ENCODE assay signal across 11 mouse cellular contexts in the genomic region with DNA sequence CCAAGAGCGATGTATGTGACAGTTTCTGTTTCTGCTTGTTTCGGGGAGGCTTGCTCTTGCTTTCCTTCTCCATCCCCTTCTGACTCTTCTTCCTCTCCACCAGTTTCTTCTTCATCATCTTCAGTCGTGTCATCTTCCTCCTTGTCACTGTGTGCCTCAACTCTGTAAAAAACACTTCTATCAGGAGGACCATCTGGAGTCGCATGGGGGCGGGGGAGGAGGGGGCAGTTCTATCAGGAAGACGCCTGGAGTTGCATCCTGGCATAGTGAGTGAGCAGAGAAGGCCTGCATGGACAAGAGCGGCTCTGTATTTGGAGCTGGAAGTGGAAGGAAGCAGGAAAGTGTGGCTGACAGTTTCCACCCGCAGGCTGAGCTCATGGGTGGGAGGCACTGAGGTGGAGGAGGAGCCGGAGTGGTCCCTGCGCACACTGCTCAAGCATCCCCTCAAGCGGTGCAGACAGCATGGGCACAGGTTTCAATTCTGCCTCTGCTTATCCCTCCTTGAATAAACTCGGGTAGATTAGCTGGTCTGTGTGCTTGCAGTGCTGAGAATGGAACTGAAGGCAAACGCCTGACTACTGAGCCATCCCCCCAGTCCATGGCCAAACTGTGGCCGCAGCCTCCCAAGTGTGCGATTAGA. TPM values are rescaled to one million over a fixed set of nuclear protein-coding genes. Genes with fewer than 3 reads are reported as not detected.
DNase-seq lines count a peak whose midpoint lies in the region; ATAC-seq and TF ChIP-seq lines count a peak whose summit lies in the region.
"Had no signal": no experiment of that assay in that cellular context is flagged by ENCODE, and none has a peak within 500 bp of the region (broad histone marks: within the 10 kb centered on the region; RNA-seq: fewer than 3 reads in every experiment).

No protein-coding gene starts in this region.

- no peak overlapping the region for H3K9ac ChIP-seq in heart, embryonic 12.5 days
- H3K9ac ChIP-seq in forebrain, postnatal 0 days: no peak overlapping the region
- peak overlapping the region; percentile 49; the same call in 1 of the 2 replicates for H3K9ac ChIP-seq in midbrain, embryonic 11.5 days (ENCODE audit: low read length)

- WGBS in heart, embryonic 12.5 days: 45% methylated on average over 15 of the region's 15 CpGs
- 26% methylated on average over 15 of the region's 15 CpGs for WGBS in forebrain, postnatal 0 days
- 26% methylated on average over 15 of the region's 15 CpGs for WGBS in midbrain, embryonic 11.5 days
- WGBS in kidney, adult 2 months: 67% methylated on average over 15 of the region's 15 CpGs

- H3K27me3 ChIP-seq in heart, embryonic 12.5 days (replicated peaks): no peaks in the 10 kb centered on the region
- H3K27me3 ChIP-seq in forebrain, postnatal 0 days (ENCODE audit: insufficient read depth, low read length): no peaks in the 10 kb centered on the region
- H3K27me3 ChIP-seq in midbrain, embryonic 11.5 days (ENCODE audit: control insufficient read depth, insufficient read depth, low read length): no peaks in the 10 kb centered on the region
- no peaks in the 10 kb centered on the region for H3K27me3 ChIP-seq in kidney, adult 2 months (replicated peaks; ENCODE audit: control insufficient read depth, insufficient read depth, low read length)

- H3K36me3 ChIP-seq in heart, embryonic 12.5 days: peaks cover 42% of the 10 kb centered on the region
- H3K36me3 ChIP-seq in forebrain, postnatal 0 days (ENCODE audit: insufficient read depth): peaks cover 17% of the 10 kb centered on the region
- H3K36me3 ChIP-seq in midbrain, embryonic 11.5 days (ENCODE audit: control insufficient read depth, insufficient read depth, low read length): peaks cover 13% of the 10 kb centered on the region
- peaks cover 8% of the 10 kb centered on the region; the same call in 1 of the 2 replicates for H3K36me3 ChIP-seq in kidney, adult 2 months (ENCODE audit: control insufficient read depth, insufficient read depth, low read length)

- no peak for TF ChIP-seq POLR2A in kidney, adult 2 months (IDR thresholded peaks at IDR 0.05; ENCODE audit: low read depth, low read length)

- peak overlapping the region; percentile 14 for H3K4me2 ChIP-seq in heart, embryonic 12.5 days
- peak overlapping the region; percentile 9; the same call in 1 of the 2 replicates for H3K4me2 ChIP-seq in forebrain, postnatal 0 days (ENCODE audit: low read depth)
- 0 out of 2 replicates have a peak overlapping the region, but pooled peaks have one; percentile 17 for H3K4me2 ChIP-seq in midbrain, embryonic 11.5 days

- no peak for TF ChIP-seq CTCF in forebrain, postnatal 0 days (IDR thresholded peaks at IDR 0.05; ENCODE audit: low read depth)
- TF ChIP-seq CTCF in kidney, adult 2 months (conservative IDR thresholded peaks at IDR 0.05; ENCODE audit: insufficient read depth, insufficient read length, low read depth, low read length): no peak

- intact Hi-C loops in heart, postnatal 36 days (cut with DNase I): no loop called here

- ATAC-seq in heart, embryonic 12.5 days (ENCODE audit: insufficient number of reproducible peaks, low FRiP score): no peak
- peak; percentile 79 for ATAC-seq in forebrain, postnatal 0 days
- peak; percentile 90 for ATAC-seq in midbrain, embryonic 11.5 days (ENCODE audit: low FRiP score)

- H3K4me3 ChIP-seq in heart, embryonic 12.5 days: no peak overlapping the region
- no peak overlapping the region for H3K4me3 ChIP-seq in forebrain, postnatal 0 days (ENCODE audit: low read depth, low read length)
- H3K4me3 ChIP-seq in midbrain, embryonic 11.5 days (ENCODE audit: low read depth, low read length): no peak overlapping the region
- no peak overlapping the region for H3K4me3 ChIP-seq in kidney, adult 2 months (ENCODE audit: insufficient read depth, low read depth, low read length)
- H3K4me3 ChIP-seq: limb, embryonic 10.5 days had no signal

- DNase-seq in heart, postnatal 36 days: no peak
- peak; percentile 47 for DNase-seq in c-Kit-positive CD71-positive TER-119-positive erythroid progenitor cells, embryonic 14.5 days (ENCODE audit: low spot score)
- no peak for DNase-seq in forebrain, postnatal 0 days
- DNase-seq in midbrain, embryonic 11.5 days (ENCODE audit: low spot score, missing footprints): peak; percentile 94
- no peak for DNase-seq in adrenal gland, postnatal 4 days (ENCODE audit: low spot score in 2 of 2)
- no peak for DNase-seq in urinary bladder, adult 18-20 months (ENCODE audit: low spot score in 2 of 2)
- DNase-seq in kidney, adult 2 months: no peak
- DNase-seq: kidney, postnatal 36 days; right cerebral cortex, postnatal 4 days had no signal

- H3K27ac ChIP-seq in heart, embryonic 12.5 days (ENCODE audit: poor library complexity, severe bottlenecking): no peak overlapping the region
- H3K27ac ChIP-seq in forebrain, postnatal 0 days (ENCODE audit: low read depth, low read length): no peak overlapping the region
- peak overlapping the region; percentile 79 for H3K27ac ChIP-seq in midbrain, embryonic 11.5 days (ENCODE audit: low read depth, low read length)
- H3K27ac ChIP-seq in kidney, adult 2 months (ENCODE audit: insufficient read depth, low read depth, low read length): no peak overlapping the region
- H3K27ac ChIP-seq: limb, embryonic 10.5 days had no signal

- H3K4me1 ChIP-seq in heart, embryonic 12.5 days (replicated peaks): 0 out of 2 replicates have a peak, but pooled peaks cover 4% of the 10 kb centered on the region
- peaks cover 2% of the 10 kb centered on the region; the same call in 1 of the 2 replicates for H3K4me1 ChIP-seq in forebrain, postnatal 0 days (ENCODE audit: insufficient read depth)
- H3K4me1 ChIP-seq in midbrain, embryonic 11.5 days (ENCODE audit: control insufficient read depth, insufficient read depth, low read length): peaks cover 7% of the 10 kb centered on the region
- no peaks in the 10 kb centered on the region for H3K4me1 ChIP-seq in kidney, adult 2 months (ENCODE audit: control insufficient read depth, insufficient read depth, low read length)
- H3K4me1 ChIP-seq: limb, embryonic 10.5 days had no signal

- H3K9me3 ChIP-seq in heart, embryonic 12.5 days (replicated peaks): no peaks in the 10 kb centered on the region
- no peaks in the 10 kb centered on the region for H3K9me3 ChIP-seq in forebrain, postnatal 0 days (ENCODE audit: low read length)
- no peaks in the 10 kb centered on the region for H3K9me3 ChIP-seq in midbrain, embryonic 11.5 days (ENCODE audit: control insufficient read depth, low read length)
- H3K9me3 ChIP-seq: limb, embryonic 10.5 days had no signal

RNA-seq across cellular contexts. Expression of a gene that starts 14.6 kb away (rescaled TPM):
- polyA plus RNA-seq in heart, embryonic 12.5 days (2016; fragmentation: Nextera tagmentation; extraction: Ambion mirVana): 14.8 and 15.6 TPM in 2 replicates
- 1 to 10 TPM; 7.6 to 9.0 TPM for total RNA-seq in heart, postnatal 36 days (2021)
- total RNA-seq in forebrain, postnatal 0 days (2014; rRNA removed): 12.7 and 14.7 TPM in 2 replicates
- polyA plus RNA-seq in forebrain, postnatal 0 days (2015; fragmentation: Nextera tagmentation; extraction: Ambion mirVana): 17.6 and 19.9 TPM in 2 replicates
- polyA plus RNA-seq in midbrain, embryonic 11.5 days (2014; fragmentation: Nextera tagmentation; extraction: Ambion mirVana): 35.5 and 36.5 TPM in 2 replicates
- total RNA-seq in adrenal gland, postnatal 4 days (2021): 10 to 100 TPM; 37.6 to 42.6 TPM
- 21.0 and 25.9 TPM in 2 replicates for polyA plus RNA-seq in kidney, adult 2 months (2012; rRNA removed)

RNA-seq across cellular contexts. Expression of a gene that starts 18.2 kb away (rescaled TPM):
- polyA plus RNA-seq in heart, embryonic 12.5 days (2016; fragmentation: Nextera tagmentation; extraction: Ambion mirVana): 40.5 and 40.9 TPM in 2 replicates
- total RNA-seq in heart, postnatal 36 days (2021): 10 to 100 TPM; 53.7 to 56.8 TPM
- 24.3 and 36.9 TPM in 2 replicates for total RNA-seq in forebrain, postnatal 0 days (2014; rRNA removed)
- polyA plus RNA-seq in forebrain, postnatal 0 days (2015; fragmentation: Nextera tagmentation; extraction: Ambion mirVana): 49.9 and 63.3 TPM in 2 replicates
- 30.1 and 30.8 TPM in 2 replicates for polyA plus RNA-seq in midbrain, embryonic 11.5 days (2014; fragmentation: Nextera tagmentation; extraction: Ambion mirVana)
- 10 to 100 TPM; 65.4 to 66.7 TPM for total RNA-seq in adrenal gland, postnatal 4 days (2021)
- 70.5 and 92.9 TPM in 2 replicates for polyA plus RNA-seq in kidney, adult 2 months (2012; rRNA removed)

RNA-seq across cellular contexts. Expression of a gene that starts 44.3 kb away (rescaled TPM):
- 3.4 and 3.5 TPM in 2 replicates for polyA plus RNA-seq in heart, embryonic 12.5 days (2016; fragmentation: Nextera tagmentation; extraction: Ambion mirVana)
- total RNA-seq in heart, postnatal 36 days (2021): 1 to 10 TPM; 7.0 to 7.1 TPM
- 0.46 and 1.3 TPM in 2 replicates for total RNA-seq in forebrain, postnatal 0 days (2014; rRNA removed)
- polyA plus RNA-seq in forebrain, postnatal 0 days (2015; fragmentation: Nextera tagmentation; extraction: Ambion mirVana): 0.34 and 0.52 TPM in 2 replicates
- polyA plus RNA-seq in midbrain, embryonic 11.5 days (2014; fragmentation: Nextera tagmentation; extraction: Ambion mirVana): 0.61 and 0.77 TPM in 2 replicates
- 1 to 10 TPM; 3.1 to 3.5 TPM for total RNA-seq in adrenal gland, postnatal 4 days (2021)
- 1.3 and 1.8 TPM in 2 replicates for polyA plus RNA-seq in kidney, adult 2 months (2012; rRNA removed)

RNA-seq across cellular contexts. Expression of a gene that starts 57.6 kb away (rescaled TPM):
- 50.0 and 54.9 TPM in 2 replicates for polyA plus RNA-seq in heart, embryonic 12.5 days (2016; fragmentation: Nextera tagmentation; extraction: Ambion mirVana)
- under 1 TPM; 0.30 to 0.50 TPM for total RNA-seq in heart, postnatal 36 days (2021)
- 3.9 and 5.2 TPM in 2 replicates for total RNA-seq in forebrain, postnatal 0 days (2014; rRNA removed)
- 3.3 and 3.7 TPM in 2 replicates for polyA plus RNA-seq in forebrain, postnatal 0 days (2015; fragmentation: Nextera tagmentation; extraction: Ambion mirVana)
- 33.7 and 37.5 TPM in 2 replicates for polyA plus RNA-seq in midbrain, embryonic 11.5 days (2014; fragmentation: Nextera tagmentation; extraction: Ambion mirVana)
- total RNA-seq in adrenal gland, postnatal 4 days (2021): 10 to 100 TPM; 13.1 to 14.8 TPM
- 0.08 TPM in 2 replicates for polyA plus RNA-seq in kidney, adult 2 months (2012; rRNA removed)

Comparison
In these comparisons a context has a peak if more than half of its experiments do, and no peak if none do; other contexts are left out.
1. DNase-seq: peak in c-Kit-positive CD71-positive TER-119-positive erythroid progenitor cells, embryonic 14.5 days (single experiment) and midbrain, embryonic 11.5 days (single experiment); none in heart, postnatal 36 days (0 of 2), forebrain, postnatal 0 days (single experiment), adrenal gland, postnatal 4 days (0 of 2), urinary bladder, adult 18-20 months (0 of 2) and kidney, adult 2 months (single experiment).
2. Peak in every context shown above with its lines, with median percentiles within 50 percentile points of each other: H3K4me2 ChIP-seq.